Mouse (Mus musculus) heart, adult 2 months (tissue): Measurements from ENCODE around the gene Tulp2. TPM values are rescaled to one million over a fixed set of nuclear protein-coding genes. Genes with fewer than 3 reads are reported as not detected.
A peak's percentile ranks its signal among the peaks of the same experiment; 100 is the strongest.

ENCODE experiments used
- DNase-seq, 2 experiments: peaks; one replicate each; pipeline ENCODE4 v3.0.0; 2021
- H3K27ac ChIP-seq: fragments of 200-600 bp; 2 replicates; pipeline ENCODE4 v1.8.1; 2022
- H3K27me3 ChIP-seq: fragments of 200-500 bp; 2 replicates; pipeline ENCODE4 v1.6.1; 2012; ENCODE audit warnings: mild to moderate bottlenecking, low read length, inconsistent platforms, mixed read lengths; ENCODE audit not compliant: control insufficient read depth, insufficient read depth
- H3K36me3 ChIP-seq: fragments of 200-500 bp; 2 replicates; pipeline ENCODE4 v1.6.1; 2012; ENCODE audit warnings: low read length, inconsistent platforms; ENCODE audit not compliant: control insufficient read depth, insufficient read depth
- H3K4me1 ChIP-seq: fragments of 200-500 bp; 2 replicates; pipeline ENCODE4 v1.6.1; 2011; ENCODE audit warnings: low read length; ENCODE audit not compliant: control insufficient read depth, insufficient read depth
- H3K4me3 ChIP-seq: fragments of 200-600 bp; 2 replicates; pipeline ENCODE4 v1.8.1; 2022
- H3K79me2 ChIP-seq: fragments of 200-500 bp; replicated peaks from 2 replicates; pipeline ENCODE4 v1.6.1; 2012; ENCODE audit warnings: mild to moderate bottlenecking, inconsistent platforms, low read length, moderate library complexity, mixed read lengths; ENCODE audit not compliant: control insufficient read depth, insufficient read depth
- H3K9ac ChIP-seq: fragments of 200-500 bp; 2 replicates; pipeline ENCODE4 v1.6.1; 2012; ENCODE audit warnings: low read depth, mild to moderate bottlenecking, control low read depth, inconsistent platforms, low read length, mixed read lengths
- CTCF ChIP-seq: fragments of 200-600 bp; IDR thresholded peaks from 2 replicates; pipeline ENCODE4 v1.8.1; 2022; ENCODE audit warnings: antibody characterized with exemption, mild to moderate bottlenecking, moderate library complexity
- EP300 ChIP-seq: fragments of 200-500 bp; IDR thresholded peaks from 2 replicates; pipeline ENCODE4 v1.6.1; 2011; ENCODE audit warnings: low read depth, low read length, control low read depth; ENCODE audit not compliant: insufficient read depth
- POLR2A ChIP-seq: fragments of 200-500 bp; IDR thresholded peaks from 2 replicates; pipeline ENCODE4 v1.6.1; 2011; ENCODE audit warnings: mild to moderate bottlenecking, low read depth, low read length, control low read depth; ENCODE audit not compliant: insufficient read depth
- WGBS: fragments of 180-500 bp; shearing (Covaris S2); methylation state at CpG from one replicate; pipeline ENCODE4 v1.1.7; 2018; 5-methylcytosine and 5-hydroxymethylcytosine counted together
- intact Hi-C: fragments of 180-260 bp; cut with DNase I; formaldehyde crosslinking; loops from one replicate; pipeline ENCODE4 v1.15.1; 2025
- polyA plus RNA-seq: library from polyadenylated mRNA; depleted of rRNA; stranded (reverse); fragments of >200 nt; gene quantifications from 2 replicates; pipeline ENCODE4 v1.2.3, GENCODE M21; 2012
- total RNA-seq, 2 experiments: library from RNA; stranded (reverse); gene quantifications; 2 replicates each; pipeline ENCODE4 v1.2.3; 2021

The Tulp2 gene
- total and polyA plus RNA-seq, 3 experiments, result 0.27 TPM; not detected in 2

DNA sequence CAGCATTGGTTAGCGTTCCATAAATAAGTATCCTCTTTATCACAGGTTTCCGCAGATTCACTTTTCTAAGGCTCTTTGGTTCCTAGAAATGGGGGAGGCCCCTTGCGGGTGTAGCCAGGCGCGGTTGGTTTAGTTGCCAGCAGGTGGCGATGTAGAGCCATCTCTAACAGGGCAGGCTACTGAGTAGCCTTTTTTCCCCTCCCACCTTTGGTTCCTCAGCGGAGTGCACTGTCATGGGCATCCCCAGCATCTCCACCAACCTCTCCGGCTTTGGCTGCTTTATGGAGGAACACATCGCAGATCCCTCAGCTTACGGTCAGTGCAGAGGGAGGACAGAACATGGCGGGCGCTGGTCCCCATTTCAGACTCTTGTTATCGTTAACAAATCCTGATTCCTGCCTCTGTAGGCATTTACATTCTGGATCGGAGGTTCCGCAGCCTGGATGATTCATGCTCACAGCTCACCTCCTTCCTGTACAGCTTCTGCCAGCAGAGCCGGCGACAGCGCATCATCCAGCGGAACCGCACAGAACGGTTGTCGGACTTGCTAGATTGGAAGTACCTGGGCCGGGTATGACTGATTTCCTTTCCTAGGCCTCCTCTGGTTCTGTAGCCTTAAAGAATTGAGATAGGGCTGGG, 30.2 kb upstream of the Tulp2 start:
- intact Hi-C loops, result loop anchor here (2.0 kb wide), 1 partner anchor 109 kb away; no protein-coding TSS in a partner anchor
- DNase-seq, result peak; percentile 80 to 85
- WGBS, result 55% methylated on average over 23 of the region's 23 CpGs
- Histone ChIP-seq H3K4me1 (no peaks in the 10 kb centered on the region), H3K79me2 (no peaks in the 10 kb centered on the region), H3K27ac (no peak overlapping the region), H3K36me3 (no peaks in the 10 kb centered on the region), H3K27me3 (no peaks in the 10 kb centered on the region), H3K9ac (no peak overlapping the region), H3K4me3 (no peak overlapping the region)
- TF ChIP-seq POLR2A (no peak), EP300 (peak; percentile 34; the same call in 1 of the 2 replicates), CTCF (peak; percentile 97)

DNA sequence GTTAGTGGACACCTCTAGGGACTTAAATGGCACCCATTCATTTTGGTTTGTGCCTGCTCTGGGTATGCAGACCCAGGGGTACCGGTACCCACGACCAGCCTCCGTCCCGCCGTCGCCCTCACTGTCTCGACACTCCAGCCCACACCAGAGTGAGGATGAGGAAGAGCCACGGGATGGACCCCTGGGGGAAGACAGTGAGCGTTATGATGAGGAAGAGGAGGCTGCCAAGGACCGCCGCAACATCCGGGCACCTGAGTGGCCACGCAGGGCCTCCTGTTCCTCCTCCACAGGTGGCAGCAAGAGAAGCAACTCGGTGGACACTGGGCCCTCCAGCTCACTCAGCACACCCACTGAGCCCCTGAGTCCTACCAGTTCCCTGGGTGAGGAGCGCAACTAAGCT, 26.7 kb upstream of the Tulp2 start:
- no peak overlapping the region for H3K4me3 ChIP-seq
- no peak for TF ChIP-seq POLR2A
- no peak for TF ChIP-seq EP300
- no peak for TF ChIP-seq CTCF
- H3K36me3 ChIP-seq, result peaks cover 12% of the 10 kb centered on the region
- H3K4me1 ChIP-seq, result peaks cover 6% of the 10 kb centered on the region; the same call in 1 of the 2 replicates
- intact Hi-C loops, result no loop called here
- no peak overlapping the region for H3K9ac ChIP-seq
- no peaks in the 10 kb centered on the region for H3K79me2 ChIP-seq
- H3K27ac ChIP-seq, result no peak overlapping the region
- DNase-seq, result no peak
- WGBS, result 84% methylated on average over 15 of the region's 15 CpGs
- H3K27me3 ChIP-seq, result no peaks in the 10 kb centered on the region

DNA sequence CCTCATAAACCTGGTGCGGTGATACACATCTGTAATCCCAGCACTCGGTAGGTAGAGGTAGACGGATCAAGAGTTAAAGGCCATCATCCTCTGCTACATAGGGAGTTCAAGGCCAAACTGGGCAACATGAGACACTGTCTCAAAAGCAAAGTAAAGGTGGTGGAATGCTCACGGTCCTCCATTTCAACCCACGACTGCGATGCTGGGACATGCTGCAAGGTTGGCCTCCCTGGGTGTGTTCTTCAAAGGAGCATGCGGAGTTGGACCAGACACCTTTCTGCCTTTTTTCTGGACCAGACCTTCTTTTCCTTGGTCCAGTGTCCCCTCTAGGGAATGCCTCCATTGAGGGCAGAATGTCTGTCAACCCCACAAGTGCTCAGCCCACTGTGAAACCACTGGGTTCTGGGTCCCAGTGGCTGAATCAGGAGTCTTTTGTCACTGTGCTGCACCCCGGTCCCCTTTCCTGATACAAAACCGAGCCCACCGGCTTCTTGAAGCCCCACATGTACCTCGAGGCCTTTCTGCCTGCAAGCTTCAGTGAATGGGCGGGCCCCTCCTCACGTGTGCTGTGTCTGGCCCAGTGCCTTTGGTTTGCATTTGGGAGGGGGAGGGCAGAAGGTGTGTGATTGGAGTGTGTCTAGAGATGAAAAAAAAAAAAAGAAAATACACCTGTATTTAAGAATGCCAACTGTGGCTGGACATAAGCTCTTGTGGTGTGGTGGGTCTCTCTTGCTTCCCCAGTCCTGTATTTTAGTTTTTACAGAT, 25.6 kb upstream of the Tulp2 start:
- H3K27me3 ChIP-seq, result no peaks in the 10 kb centered on the region
- 81% methylated on average over 13 of the region's 13 CpGs for WGBS
- DNase-seq, result no peak
- H3K27ac ChIP-seq, result no peak overlapping the region
- H3K9ac ChIP-seq, result no peak overlapping the region
- no peak for TF ChIP-seq CTCF
- no peak for TF ChIP-seq POLR2A
- no peak for TF ChIP-seq EP300
- no peak overlapping the region for H3K4me3 ChIP-seq
- intact Hi-C loops, result no loop called here
- H3K79me2 ChIP-seq, result no peaks in the 10 kb centered on the region
- H3K4me1 ChIP-seq, result peaks cover 14% of the 10 kb centered on the region
- peaks cover 12% of the 10 kb centered on the region for H3K36me3 ChIP-seq

DNA sequence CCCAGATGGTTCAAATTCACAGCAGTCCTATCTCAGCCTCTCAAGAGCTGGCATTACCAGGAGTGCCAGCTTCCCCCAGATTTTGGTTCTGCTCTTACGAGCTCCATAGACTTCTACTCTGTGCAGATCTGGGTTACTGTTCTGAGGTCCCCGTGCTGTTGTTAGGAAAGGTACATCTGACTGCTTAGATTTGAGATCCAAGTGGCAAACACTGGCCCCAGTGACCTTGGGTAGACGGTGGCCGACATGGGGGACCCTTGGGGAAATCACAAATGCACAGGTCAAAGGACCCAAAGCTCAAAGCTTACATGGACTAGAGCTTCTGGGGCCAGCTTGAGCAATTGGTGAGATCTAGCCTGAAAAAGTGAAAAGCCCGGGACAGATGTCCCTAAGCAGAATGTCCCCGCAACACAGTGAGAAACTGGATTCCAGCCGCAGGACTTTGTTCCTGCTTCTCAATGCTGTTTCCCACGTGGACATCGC, 24.9 kb upstream of the Tulp2 start:
- no peak overlapping the region for H3K9ac ChIP-seq
- H3K27ac ChIP-seq, result peak overlapping the region; percentile 52; the same call in 1 of the 2 replicates
- no peaks in the 10 kb centered on the region for H3K27me3 ChIP-seq
- peaks cover 15% of the 10 kb centered on the region for H3K4me1 ChIP-seq
- no peaks in the 10 kb centered on the region for H3K79me2 ChIP-seq
- 37% methylated on average over 9 of the region's 9 CpGs for WGBS
- DNase-seq, result no peak
- TF ChIP-seq EP300 (no peak), CTCF (no peak), POLR2A (no peak)
- H3K36me3 ChIP-seq, result peaks cover 12% of the 10 kb centered on the region
- intact Hi-C loops, result no loop called here
- no peak overlapping the region for H3K4me3 ChIP-seq

DNA sequence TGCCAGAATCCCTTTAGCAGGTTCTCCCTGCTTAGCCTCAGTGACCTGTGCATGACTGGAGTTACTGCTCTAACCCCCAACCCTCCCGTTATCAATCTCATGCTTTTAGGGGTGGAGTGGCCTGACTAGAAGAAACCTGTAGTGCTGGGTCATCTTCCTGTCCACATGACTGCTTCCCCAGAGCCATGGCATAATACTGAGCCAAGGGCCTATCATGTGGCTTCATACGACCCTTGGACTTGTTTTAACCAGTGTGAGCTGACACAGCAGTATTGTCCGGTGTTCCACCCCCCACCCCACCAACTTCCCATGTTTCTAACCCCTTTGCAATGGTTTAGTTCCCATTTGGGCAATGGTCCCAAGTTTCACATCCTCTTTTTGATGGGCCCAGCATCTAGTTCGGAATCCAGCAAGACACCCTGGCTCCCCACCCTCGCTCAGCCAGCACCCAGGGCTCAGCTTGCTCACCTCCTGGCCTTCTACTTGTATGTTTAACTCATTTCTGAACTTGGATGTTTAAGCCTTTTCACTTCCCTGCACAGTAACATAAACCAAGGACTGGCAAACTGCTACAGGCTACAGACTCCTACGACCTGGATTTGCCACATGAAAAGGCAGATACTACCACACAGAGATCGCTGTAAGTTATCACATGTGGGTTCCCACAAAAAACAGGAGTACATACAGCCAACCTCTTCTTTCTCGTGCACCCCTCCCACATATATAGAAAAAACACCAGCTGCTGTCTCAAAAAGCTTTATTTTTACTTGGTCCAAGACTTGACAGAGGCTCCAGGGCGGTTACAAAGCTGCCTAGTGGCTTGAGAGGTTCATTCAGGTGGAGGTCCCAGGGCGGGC, 24.2 kb upstream of the Tulp2 start:
- H3K27ac ChIP-seq, result peak overlapping the region; percentile 54
- no peak overlapping the region for H3K9ac ChIP-seq
- H3K27me3 ChIP-seq, result no peaks in the 10 kb centered on the region
- 37% methylated on average over 10 of the region's 10 CpGs for WGBS
- no peaks in the 10 kb centered on the region for H3K79me2 ChIP-seq
- H3K36me3 ChIP-seq, result peaks cover 12% of the 10 kb centered on the region
- peak overlapping the region; percentile 59; the same call in 1 of the 2 replicates for H3K4me3 ChIP-seq
- TF ChIP-seq POLR2A (peak; percentile 46), CTCF (no peak), EP300 (peak; percentile 76; the same call in 1 of the 2 replicates)
- intact Hi-C loops, result no loop called here
- peaks cover 15% of the 10 kb centered on the region for H3K4me1 ChIP-seq
- peak; percentile 43 to 58 for DNase-seq
